Comparison of ENCODE assay signal across 8 mouse cellular contexts in genomic region chr5:123138953-123139721, GRCm38 (mm10). TPM values are rescaled to one million over a fixed set of nuclear protein-coding genes. Genes with fewer than 3 reads are reported as not detected.
DNase-seq lines count a peak whose midpoint lies in the region; ATAC-seq lines count a peak whose summit lies in the region.

No protein-coding gene starts in this region.

- H3K4me2 ChIP-seq in heart, embryonic 15.5 days: peak overlapping the region; percentile 96
- peak overlapping the region; percentile 100 for H3K4me2 ChIP-seq in liver, embryonic 13.5 days
- peak overlapping the region; percentile 87 for H3K4me2 ChIP-seq in stomach, embryonic 15.5 days

- under 1% methylated on average over 39 of the region's 39 CpGs for WGBS in forebrain, embryonic 10.5 days
- under 1% methylated on average over 39 of the region's 39 CpGs for WGBS in heart, embryonic 15.5 days
- 1% methylated on average over 39 of the region's 39 CpGs for WGBS in liver, embryonic 13.5 days (ENCODE audit: insufficient replicate concordance)
- 1% methylated on average over 39 of the region's 39 CpGs for WGBS in stomach, embryonic 15.5 days

- DNase-seq in CD8-positive naive resting alpha-beta T cell, adult 2 months (ENCODE audit: low read depth in 2 of 2, low spot score in 2 of 2): peak; percentile 57 to 63
- peak; percentile 80 for DNase-seq in forebrain, embryonic 10.5 days (ENCODE audit: extremely low spot score, low spot score)
- DNase-seq in kidney, postnatal 10 days: peak; percentile 89
- peak; percentile 80 for DNase-seq in liver, embryonic 13.5 days
- peak; percentile 79 for DNase-seq in naive thymus-derived CD4-positive, alpha-beta T cell, adult 2 months (ENCODE audit: low read depth)

- no peak for ATAC-seq in heart, embryonic 15.5 days (replicated peaks; ENCODE audit: insufficient number of reproducible peaks, insufficient read depth, low FRiP score, low read depth)
- ATAC-seq in liver, embryonic 13.5 days (ENCODE audit: low read depth): no peak
- ATAC-seq in stomach, embryonic 15.5 days (ENCODE audit: insufficient read depth, low FRiP score, low read depth): no peak

- peaks cover 30% of the 10 kb centered on the region for H3K36me3 ChIP-seq in forebrain, embryonic 10.5 days (replicated peaks)
- no peaks in the 10 kb centered on the region for H3K36me3 ChIP-seq in heart, embryonic 15.5 days
- H3K36me3 ChIP-seq in liver, embryonic 13.5 days: peaks cover 23% of the 10 kb centered on the region
- no peaks in the 10 kb centered on the region for H3K36me3 ChIP-seq in stomach, embryonic 15.5 days

- H3K9me3 ChIP-seq in forebrain, embryonic 10.5 days: no peaks in the 10 kb centered on the region
- H3K9me3 ChIP-seq in heart, embryonic 15.5 days (replicated peaks): no peaks in the 10 kb centered on the region
- H3K9me3 ChIP-seq in liver, embryonic 13.5 days (replicated peaks): no peaks in the 10 kb centered on the region
- H3K9me3 ChIP-seq in stomach, embryonic 15.5 days: no peaks in the 10 kb centered on the region

- H3K9ac ChIP-seq in heart, embryonic 15.5 days: peak overlapping the region; percentile 81
- peak overlapping the region; percentile 100 for H3K9ac ChIP-seq in liver, embryonic 13.5 days
- H3K9ac ChIP-seq in stomach, embryonic 15.5 days: peak overlapping the region; percentile 88

- H3K4me1 ChIP-seq in brown adipose tissue, adult 24 weeks (ENCODE audit: control insufficient read depth, insufficient read depth, insufficient read length, low read length): peaks cover 12% of the 10 kb centered on the region
- peaks cover 73% of the 10 kb centered on the region for H3K4me1 ChIP-seq in forebrain, embryonic 10.5 days
- peaks cover 55% of the 10 kb centered on the region for H3K4me1 ChIP-seq in heart, embryonic 15.5 days (replicated peaks)
- H3K4me1 ChIP-seq in liver, embryonic 13.5 days (replicated peaks): peaks cover 69% of the 10 kb centered on the region
- peaks cover 39% of the 10 kb centered on the region for H3K4me1 ChIP-seq in stomach, embryonic 15.5 days

- peak overlapping the region; percentile 97 for H3K27ac ChIP-seq in brown adipose tissue, adult 24 weeks (replicated peaks; ENCODE audit: low read depth, low read length)
- H3K27ac ChIP-seq in forebrain, embryonic 10.5 days: peak overlapping the region; percentile 100
- peak overlapping the region; percentile 100 for H3K27ac ChIP-seq in heart, embryonic 15.5 days
- peak overlapping the region; percentile 100 for H3K27ac ChIP-seq in liver, embryonic 13.5 days
- H3K27ac ChIP-seq in stomach, embryonic 15.5 days: peak overlapping the region; percentile 100

- H3K4me3 ChIP-seq in brown adipose tissue, adult 24 weeks (ENCODE audit: insufficient read depth, low read depth, low read length): peak overlapping the region; percentile 71
- H3K4me3 ChIP-seq in forebrain, embryonic 10.5 days: peak overlapping the region; percentile 98
- H3K4me3 ChIP-seq in heart, embryonic 15.5 days: peak overlapping the region; percentile 59
- H3K4me3 ChIP-seq in liver, embryonic 13.5 days (replicated peaks): peak overlapping the region; percentile 96
- peak overlapping the region; percentile 60 for H3K4me3 ChIP-seq in stomach, embryonic 15.5 days (replicated peaks)

- H3K27me3 ChIP-seq in forebrain, embryonic 10.5 days (ENCODE audit: poor library complexity, severe bottlenecking): no peaks in the 10 kb centered on the region
- H3K27me3 ChIP-seq in heart, embryonic 15.5 days: no peaks in the 10 kb centered on the region
- H3K27me3 ChIP-seq in liver, embryonic 13.5 days: no peaks in the 10 kb centered on the region
- H3K27me3 ChIP-seq in stomach, embryonic 15.5 days (replicated peaks): no peaks in the 10 kb centered on the region

RNA-seq across cellular contexts. Expression of gene Setd1b, which starts 2.9 kb away (rescaled TPM):
- polyA plus RNA-seq in brown adipose tissue, adult 24 weeks (2012; ENCODE audit: insufficient read depth, insufficient read length, missing spikeins): 5.4 and 8.3 TPM in 2 replicates
- 7.6 and 8.1 TPM in 2 replicates for polyA plus RNA-seq in forebrain, embryonic 10.5 days (2016; fragmentation: Nextera tagmentation; extraction: Ambion mirVana)
- polyA plus RNA-seq in heart, embryonic 15.5 days (2015; fragmentation: Nextera tagmentation; extraction: Ambion mirVana): 6.0 and 6.9 TPM in 2 replicates
- polyA plus RNA-seq in liver, embryonic 13.5 days (2015; fragmentation: Nextera tagmentation; extraction: Ambion mirVana): 3.4 and 3.8 TPM in 2 replicates
- polyA plus RNA-seq in stomach, embryonic 15.5 days (2015; fragmentation: Nextera tagmentation; extraction: Ambion mirVana): 9.4 and 9.6 TPM in 2 replicates

RNA-seq across cellular contexts. Expression of gene Rhof, which starts 6.6 kb away (rescaled TPM):
- polyA plus RNA-seq in brown adipose tissue, adult 24 weeks (2012; ENCODE audit: insufficient read depth, insufficient read length, missing spikeins): 0.48 and 0.67 TPM in 2 replicates
- 1.2 and 1.5 TPM in 2 replicates for polyA plus RNA-seq in forebrain, embryonic 10.5 days (2016; fragmentation: Nextera tagmentation; extraction: Ambion mirVana)
- 1.5 and 3.1 TPM in 2 replicates for polyA plus RNA-seq in heart, embryonic 15.5 days (2015; fragmentation: Nextera tagmentation; extraction: Ambion mirVana)
- polyA plus RNA-seq in liver, embryonic 13.5 days (2015; fragmentation: Nextera tagmentation; extraction: Ambion mirVana): 2.5 and 3.4 TPM in 2 replicates
- polyA plus RNA-seq in stomach, embryonic 15.5 days (2015; fragmentation: Nextera tagmentation; extraction: Ambion mirVana): 1.9 and 2.3 TPM in 2 replicates

RNA-seq across cellular contexts. Expression of gene Psmd9, which starts 30.1 kb away (rescaled TPM):
- polyA plus RNA-seq in brown adipose tissue, adult 24 weeks (2012; ENCODE audit: insufficient read depth, insufficient read length, missing spikeins): 18.4 and 19.5 TPM in 2 replicates
- 80.5 and 84.6 TPM in 2 replicates for polyA plus RNA-seq in forebrain, embryonic 10.5 days (2016; fragmentation: Nextera tagmentation; extraction: Ambion mirVana)
- 54.9 and 66.7 TPM in 2 replicates for polyA plus RNA-seq in heart, embryonic 15.5 days (2015; fragmentation: Nextera tagmentation; extraction: Ambion mirVana)
- polyA plus RNA-seq in liver, embryonic 13.5 days (2015; fragmentation: Nextera tagmentation; extraction: Ambion mirVana): 76.0 and 76.3 TPM in 2 replicates
- polyA plus RNA-seq in stomach, embryonic 15.5 days (2015; fragmentation: Nextera tagmentation; extraction: Ambion mirVana): 67.6 and 76.0 TPM in 2 replicates

RNA-seq across cellular contexts. Expression of gene Hpd, which starts 43.4 kb away (rescaled TPM):
- polyA plus RNA-seq in brown adipose tissue, adult 24 weeks (2012; ENCODE audit: insufficient read depth, insufficient read length, missing spikeins): 1.7 TPM in 2 replicates
- polyA plus RNA-seq in forebrain, embryonic 10.5 days (2016; fragmentation: Nextera tagmentation; extraction: Ambion mirVana): 0.31 TPM in 1 of 2 replicates, not detected in the other
- polyA plus RNA-seq in heart, embryonic 15.5 days (2015; fragmentation: Nextera tagmentation; extraction: Ambion mirVana): 0.37 TPM in 1 of 2 replicates, not detected in the other
- polyA plus RNA-seq in liver, embryonic 13.5 days (2015; fragmentation: Nextera tagmentation; extraction: Ambion mirVana): 12.4 and 15.2 TPM in 2 replicates
- polyA plus RNA-seq in stomach, embryonic 15.5 days (2015; fragmentation: Nextera tagmentation; extraction: Ambion mirVana): 2.2 and 5.3 TPM in 2 replicates
